Mouse (Mus musculus): ENCODE results near the gene Celf3. TPM values are rescaled to one million over a fixed set of nuclear protein-coding genes. Genes with fewer than 3 reads are reported as not detected.

The Celf3 gene
- 0.25 and 0.38 TPM in 2 replicates for polyA plus RNA-seq (2015; fragmentation: Nextera tagmentation; extraction: Ambion mirVana)

GRCm38 (mm10) chr3:94477981-94478422 lies at the start of gene Celf3:
Gene Celf3, plus strand, starts transcription at chr3:94478295.
- no peaks in the 10 kb centered on the region for H3K9me3 ChIP-seq (replicated peaks)
- H3K27ac ChIP-seq, result no peak within 1 kb of the TSS
- H3K36me3 ChIP-seq, result no peaks in the 10 kb centered on the region
- WGBS (ENCODE audit: insufficient replicate concordance), result 3% methylated on average over 14 of the region's 14 CpGs
- no peak within 1 kb of the TSS for H3K4me3 ChIP-seq (replicated peaks)
- H3K4me1 ChIP-seq (replicated peaks), result peaks cover 21% of the 10 kb centered on the region
- DNase-seq (peak; percentile 35), ATAC-seq (ENCODE audit: low read depth) (peak; percentile 66)
- H3K27me3 ChIP-seq, result peaks cover 44% of the 10 kb centered on the region
- H3K9ac ChIP-seq, result no peak within 1 kb of the TSS
- peak within 1 kb of the TSS; percentile 26; the same call in 1 of the 2 replicates for H3K4me2 ChIP-seq

- H3K4me3 ChIP-seq (replicated peaks), result no peak overlapping the region
- no peak overlapping the region for H3K27ac ChIP-seq
- ATAC-seq (ENCODE audit: low read depth) (no peak), DNase-seq (no peak)
- H3K4me2 ChIP-seq, result no peak overlapping the region
- H3K4me1 ChIP-seq (replicated peaks), result no peaks in the 10 kb centered on the region
- 14% methylated on average over 2 of the region's 2 CpGs for WGBS (ENCODE audit: insufficient replicate concordance)
- no peaks in the 10 kb centered on the region for H3K9me3 ChIP-seq (replicated peaks)
- no peaks in the 10 kb centered on the region for H3K36me3 ChIP-seq
- no peak overlapping the region for H3K9ac ChIP-seq
- no peaks in the 10 kb centered on the region for H3K27me3 ChIP-seq
Measured at GRCm38 (mm10) chr3:94430980-94431379, 47.1 kb upstream of the Celf3 start.

- H3K4me2 ChIP-seq, result no peak overlapping the region
- no peaks in the 10 kb centered on the region for H3K9me3 ChIP-seq (replicated peaks)
- H3K4me1 ChIP-seq (replicated peaks), result no peaks in the 10 kb centered on the region
- H3K27me3 ChIP-seq, result 0 out of 2 replicates have a peak, but pooled peaks cover 4% of the 10 kb centered on the region
- H3K36me3 ChIP-seq, result no peaks in the 10 kb centered on the region
- DNase-seq (no peak), ATAC-seq (ENCODE audit: low read depth) (no peak)
- no peak overlapping the region for H3K9ac ChIP-seq
- H3K27ac ChIP-seq, result peak overlapping the region; percentile 16; the same call in 1 of the 2 replicates
- 69% methylated on average over 2 of the region's 2 CpGs for WGBS (ENCODE audit: insufficient replicate concordance)
- H3K4me3 ChIP-seq (replicated peaks), result no peak overlapping the region
Measured at GRCm38 (mm10) chr3:94434305-94434704, 43.8 kb upstream of the Celf3 start.

GRCm38 (mm10) chr3:94436420-94436819 lies 41.7 kb upstream of the Celf3 start:
- ATAC-seq (ENCODE audit: low read depth), result no peak
- 69% methylated on average over 9 of the region's 9 CpGs for WGBS (ENCODE audit: insufficient replicate concordance)

GRCm38 (mm10) chr3:94441182-94441581 lies 36.9 kb upstream of the Celf3 start:
- peaks cover 13% of the 10 kb centered on the region for H3K4me1 ChIP-seq (replicated peaks)
- WGBS (ENCODE audit: insufficient replicate concordance), result 31% methylated on average over 3 of the region's 3 CpGs
- peaks cover 19% of the 10 kb centered on the region for H3K36me3 ChIP-seq
- no peak overlapping the region for H3K9ac ChIP-seq
- no peaks in the 10 kb centered on the region for H3K9me3 ChIP-seq (replicated peaks)
- H3K27me3 ChIP-seq, result peaks cover 15% of the 10 kb centered on the region
- H3K4me3 ChIP-seq (replicated peaks), result no peak overlapping the region
- ATAC-seq (ENCODE audit: low read depth) (no peak), DNase-seq (no peak)
- no peak overlapping the region for H3K4me2 ChIP-seq
- H3K27ac ChIP-seq, result no peak overlapping the region

More at GRCm38 (mm10) chr3:94436420-94436819, 41.7 kb upstream of the Celf3 start:
- DNase-seq, result no peak
- peaks cover 12% of the 10 kb centered on the region for H3K27me3 ChIP-seq
- H3K27ac ChIP-seq, result no peak overlapping the region
- no peak overlapping the region for H3K9ac ChIP-seq
- no peak overlapping the region for H3K4me2 ChIP-seq
- no peaks in the 10 kb centered on the region for H3K36me3 ChIP-seq
- H3K4me1 ChIP-seq (replicated peaks), result no peaks in the 10 kb centered on the region
- H3K4me3 ChIP-seq (replicated peaks), result no peak overlapping the region
- H3K9me3 ChIP-seq (replicated peaks), result no peaks in the 10 kb centered on the region

GRCm38 (mm10) chr3:94442951-94443596 lies 35.0 kb upstream of the Celf3 start, which contains the start of gene Mrpl9:
Gene Mrpl9, plus strand, starts transcription at chr3:94443318.
- peak; percentile 98 for ATAC-seq (ENCODE audit: low read depth)
- H3K9ac ChIP-seq, result peak within 1 kb of the TSS; percentile 94
- H3K4me3 ChIP-seq (replicated peaks), result peak within 1 kb of the TSS; percentile 80
- peaks cover 37% of the 10 kb centered on the region for H3K36me3 ChIP-seq
- H3K4me1 ChIP-seq (replicated peaks), result peaks cover 13% of the 10 kb centered on the region
- peak within 1 kb of the TSS; percentile 69 for H3K27ac ChIP-seq
- H3K9me3 ChIP-seq (replicated peaks), result no peaks in the 10 kb centered on the region
- peak; percentile 92 for DNase-seq
- H3K27me3 ChIP-seq, result peaks cover 11% of the 10 kb centered on the region
- peak within 1 kb of the TSS; percentile 88 for H3K4me2 ChIP-seq
- WGBS (ENCODE audit: insufficient replicate concordance), result under 1% methylated on average over 39 of the region's 39 CpGs

- Histone ChIP-seq H3K4me2 (peak within 1 kb of the TSS; percentile 88), H3K4me1 (replicated peaks) (peaks cover 13% of the 10 kb centered on the region), H3K9ac (peak within 1 kb of the TSS; percentile 94), H3K27ac (peak within 1 kb of the TSS; percentile 69), H3K4me3 (replicated peaks) (peak within 1 kb of the TSS; percentile 80), H3K27me3 (peaks cover 11% of the 10 kb centered on the region), H3K9me3 (replicated peaks) (no peaks in the 10 kb centered on the region), H3K36me3 (peaks cover 43% of the 10 kb centered on the region)
- ATAC-seq (ENCODE audit: low read depth) (peak; percentile 66), DNase-seq (no peak)
- 2% methylated on average over 24 of the region's 24 CpGs for WGBS (ENCODE audit: insufficient replicate concordance)
Measured at GRCm38 (mm10) chr3:94443597-94443964, 34.5 kb upstream of the Celf3 start, which contains the start of gene Oaz3. Gene Oaz3, minus strand, starts transcription at chr3:94443915.

GRCm38 (mm10) chr3:94449377-94449776 lies 28.7 kb upstream of the Celf3 start:
- Histone ChIP-seq H3K27me3 (no peaks in the 10 kb centered on the region), H3K4me1 (replicated peaks) (peaks cover 10% of the 10 kb centered on the region), H3K4me3 (replicated peaks) (no peak overlapping the region), H3K27ac (no peak overlapping the region), H3K36me3 (peaks cover 53% of the 10 kb centered on the region), H3K9me3 (replicated peaks) (no peaks in the 10 kb centered on the region), H3K4me2 (no peak overlapping the region), H3K9ac (no peak overlapping the region)
- DNase-seq, result no peak
- no peak for ATAC-seq (ENCODE audit: low read depth)
- WGBS (ENCODE audit: insufficient replicate concordance), result 82% methylated on average over 2 of the region's 2 CpGs

- peak; percentile 79 for ATAC-seq (ENCODE audit: low read depth)
- Histone ChIP-seq H3K9me3 (replicated peaks) (no peaks in the 10 kb centered on the region), H3K4me1 (replicated peaks) (peaks cover 5% of the 10 kb centered on the region; the same call in 1 of the 2 replicates), H3K27me3 (0 out of 2 replicates have a peak, but pooled peaks cover 6% of the 10 kb centered on the region), H3K36me3 (no peaks in the 10 kb centered on the region), H3K27ac (no peak overlapping the region), H3K9ac (no peak overlapping the region), H3K4me3 (replicated peaks) (peak overlapping the region; percentile 18; the same call in 1 of the 2 replicates), H3K4me2 (peak overlapping the region; percentile 44)
- 4% methylated on average over 12 of the region's 12 CpGs for WGBS (ENCODE audit: insufficient replicate concordance)
- peak; percentile 77 for DNase-seq
Measured at GRCm38 (mm10) chr3:94456529-94457000, 21.5 kb upstream of the Celf3 start.

GRCm38 (mm10) chr3:94457055-94457454 lies 21.0 kb upstream of the Celf3 start:
- Histone ChIP-seq H3K4me2 (peak overlapping the region; percentile 44; the same call in 1 of the 2 replicates), H3K27ac (no peak overlapping the region), H3K4me3 (replicated peaks) (no peak overlapping the region), H3K27me3 (0 out of 2 replicates have a peak, but pooled peaks cover 6% of the 10 kb centered on the region), H3K9me3 (replicated peaks) (no peaks in the 10 kb centered on the region), H3K4me1 (replicated peaks) (peaks cover 3% of the 10 kb centered on the region; the same call in 1 of the 2 replicates), H3K36me3 (no peaks in the 10 kb centered on the region), H3K9ac (no peak overlapping the region)
- 79% methylated on average over 3 of the region's 3 CpGs for WGBS (ENCODE audit: insufficient replicate concordance)
- ATAC-seq (ENCODE audit: low read depth) (no peak), DNase-seq (no peak)

GRCm38 (mm10) chr3:94459834-94460233 lies 18.3 kb upstream of the Celf3 start:
- peaks cover 3% of the 10 kb centered on the region; the same call in 1 of the 2 replicates for H3K4me1 ChIP-seq (replicated peaks)
- no peak for DNase-seq
- H3K27me3 ChIP-seq, result 0 out of 2 replicates have a peak, but pooled peaks cover 6% of the 10 kb centered on the region
- no peak overlapping the region for H3K4me3 ChIP-seq (replicated peaks)
- no peaks in the 10 kb centered on the region for H3K9me3 ChIP-seq (replicated peaks)
- ATAC-seq (ENCODE audit: low read depth), result no peak
- no peak overlapping the region for H3K27ac ChIP-seq
- H3K4me2 ChIP-seq, result no peak overlapping the region
- H3K36me3 ChIP-seq, result no peaks in the 10 kb centered on the region
- H3K9ac ChIP-seq, result no peak overlapping the region
- 73% methylated on average over 2 of the region's 2 CpGs for WGBS (ENCODE audit: insufficient replicate concordance)

Data from liver, embryonic 13.5 days (tissue).